Mouse (Mus musculus) limb, embryonic 12.5 days (tissue): Measurements from ENCODE around the gene Rad51d. TPM values are rescaled to one million over a fixed set of nuclear protein-coding genes. Genes with fewer than 3 reads are reported as not detected.

Experiments used
- ATAC-seq: fragments of 200-750 bp; cut with Nextera tagmentation; 2 replicates; pipeline ENCODE4 v1.8.0; 2017; ENCODE audit warnings: low read depth, moderate TSS enrichment; ENCODE audit not compliant: insufficient number of reproducible peaks, insufficient read depth, low FRiP score, low TSS enrichment
- H3K27ac ChIP-seq: fragments of 300-500 bp; sonication (generic); 2 replicates; pipeline ENCODE4 v1.5.1; 2016; ENCODE audit warnings: mild to moderate bottlenecking, moderate library complexity
- H3K27me3 ChIP-seq: fragments of 300-500 bp; sonication (generic); 2 replicates; pipeline ENCODE4 v1.6.1; 2016; ENCODE audit warnings: mild to moderate bottlenecking, moderate library complexity
- H3K36me3 ChIP-seq: fragments of 300-500 bp; sonication (generic); 2 replicates; pipeline ENCODE4 v1.6.1; 2016; ENCODE audit warnings: mild to moderate bottlenecking, moderate library complexity
- H3K4me1 ChIP-seq: fragments of 300-500 bp; sonication (generic); replicated peaks from 2 replicates; pipeline ENCODE4 v1.6.1; 2016
- H3K4me2 ChIP-seq: fragments of 300-500 bp; sonication (generic); 2 replicates; pipeline ENCODE4 v1.6.1; 2016; ENCODE audit warnings: mild to moderate bottlenecking, moderate library complexity
- H3K4me3 ChIP-seq: fragments of 300-500 bp; sonication (generic); replicated peaks from 2 replicates; pipeline ENCODE4 v1.5.1; 2016; ENCODE audit warnings: mild to moderate bottlenecking
- H3K9ac ChIP-seq: fragments of 300-500 bp; sonication (generic); replicated peaks from 2 replicates; pipeline ENCODE4 v1.6.1; 2016; ENCODE audit warnings: mild to moderate bottlenecking, moderate library complexity
- H3K9me3 ChIP-seq: fragments of 300-500 bp; sonication (generic); 2 replicates; pipeline ENCODE4 v1.6.1; 2016; ENCODE audit warnings: mild to moderate bottlenecking, moderate library complexity
- WGBS: fragments of 180-500 bp; shearing (Covaris S2); methylation state at CpG from one replicate; pipeline ENCODE4 v1.1.7; 2016; 5-methylcytosine and 5-hydroxymethylcytosine counted together
- polyA plus RNA-seq: library from polyadenylated mRNA; unstranded; fragments of >200 nt; fragmentation: Nextera tagmentation; extraction: Ambion mirVana; gene quantifications from 2 replicates; pipeline ENCODE4 v1.2.1, GENCODE M21; 2016

The Rad51d gene
- polyA plus RNA-seq, 1 experiment from 2014 or later, result 10.3 TPM

- Histone ChIP-seq H3K4me1 (0 out of 2 replicates have a peak, but pooled peaks cover 3% of the 10 kb centered on the region), H3K4me2 (peak overlapping the region; percentile 43), H3K9me3 (no peaks in the 10 kb centered on the region), H3K9ac (no peak overlapping the region), H3K36me3 (no peaks in the 10 kb centered on the region), H3K27ac (no peak overlapping the region), H3K4me3 (no peak overlapping the region), H3K27me3 (peaks cover 38% of the 10 kb centered on the region)
- ATAC-seq, result 0 out of 2 replicates have a peak, but pooled peaks have one; percentile 29
- 8% methylated on average over 16 of the region's 16 CpGs for WGBS
These were observed 24.4 kb upstream of the Rad51d start for GRCm38 (mm10) chr11:82914711-82915352.

DNA sequence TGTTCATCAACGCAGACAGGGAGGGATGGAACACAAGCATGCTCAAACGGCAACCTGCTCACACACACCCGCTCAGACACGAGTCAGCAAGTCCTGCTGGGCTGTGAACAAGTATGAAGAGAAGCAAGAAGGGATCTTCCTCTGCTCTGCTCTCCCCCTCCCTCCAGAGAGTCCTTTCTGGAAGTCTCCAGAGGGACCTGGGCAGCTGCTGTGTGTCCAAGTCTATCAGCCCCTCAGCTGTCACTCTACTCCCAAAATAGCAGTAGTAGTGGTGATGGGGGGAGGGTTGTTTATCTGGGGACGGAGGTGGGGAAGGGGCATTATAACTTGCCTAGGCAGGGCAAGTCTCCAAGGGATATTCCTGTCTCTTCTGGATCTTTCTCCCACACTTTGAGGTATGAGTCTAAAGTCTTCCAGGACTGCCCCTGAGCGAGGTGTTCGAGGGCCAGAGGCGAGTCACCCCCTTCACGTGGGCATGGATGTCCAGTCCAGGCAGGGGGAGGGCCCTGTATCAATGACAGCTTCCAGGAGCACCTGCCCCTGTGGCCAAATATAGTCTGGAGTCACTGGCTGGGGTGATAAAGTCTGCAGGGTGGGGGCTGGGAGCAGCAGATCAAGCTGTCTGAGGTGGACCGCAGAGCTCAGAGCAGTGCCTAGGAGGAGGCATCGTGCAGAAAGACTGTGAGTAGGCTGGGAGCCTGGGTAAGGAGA, 20.4 kb upstream of the Rad51d start:
- no peak for ATAC-seq
- Histone ChIP-seq H3K27me3 (peaks cover 18% of the 10 kb centered on the region; the same call in 1 of the 2 replicates), H3K9ac (no peak overlapping the region), H3K4me2 (no peak overlapping the region), H3K4me3 (no peak overlapping the region), H3K27ac (no peak overlapping the region), H3K4me1 (peaks cover 16% of the 10 kb centered on the region), H3K9me3 (no peaks in the 10 kb centered on the region), H3K36me3 (peaks cover 9% of the 10 kb centered on the region)
- 78% methylated on average over 11 of the region's 11 CpGs for WGBS

- H3K4me3 ChIP-seq, result no peak within 1 kb of the TSS
- no peak for ATAC-seq
- no peak within 1 kb of the TSS for H3K27ac ChIP-seq
- 91% methylated on average over 4 of the region's 4 CpGs for WGBS
- H3K36me3 ChIP-seq, result peaks cover 15% of the 10 kb centered on the region
- no peak within 1 kb of the TSS for H3K4me2 ChIP-seq
- peaks cover 16% of the 10 kb centered on the region for H3K4me1 ChIP-seq
- peaks cover 18% of the 10 kb centered on the region; the same call in 1 of the 2 replicates for H3K27me3 ChIP-seq
- H3K9me3 ChIP-seq, result no peaks in the 10 kb centered on the region
- H3K9ac ChIP-seq, result no peak within 1 kb of the TSS
These were observed 19.8 kb upstream of the Rad51d start, which contains the start of gene Unc45b for GRCm38 (mm10) chr11:82910250-82910649. TSS of gene Unc45b (plus strand) at chr11:82910550.

GRCm38 (mm10) chr11:82908608-82908989, 18.2 kb upstream of the Rad51d start:
- no peak overlapping the region for H3K27ac ChIP-seq
- H3K4me3 ChIP-seq, result peak overlapping the region; percentile 80
- H3K9me3 ChIP-seq, result no peaks in the 10 kb centered on the region
- no peak for ATAC-seq
- H3K4me2 ChIP-seq, result peak overlapping the region; percentile 86
- WGBS, result 61% methylated on average over 10 of the region's 10 CpGs
- H3K27me3 ChIP-seq, result peaks cover 15% of the 10 kb centered on the region; the same call in 1 of the 2 replicates
- H3K4me1 ChIP-seq, result peaks cover 13% of the 10 kb centered on the region
- H3K9ac ChIP-seq, result peak overlapping the region; percentile 79; the same call in 1 of the 2 replicates
- H3K36me3 ChIP-seq, result peaks cover 31% of the 10 kb centered on the region

DNA sequence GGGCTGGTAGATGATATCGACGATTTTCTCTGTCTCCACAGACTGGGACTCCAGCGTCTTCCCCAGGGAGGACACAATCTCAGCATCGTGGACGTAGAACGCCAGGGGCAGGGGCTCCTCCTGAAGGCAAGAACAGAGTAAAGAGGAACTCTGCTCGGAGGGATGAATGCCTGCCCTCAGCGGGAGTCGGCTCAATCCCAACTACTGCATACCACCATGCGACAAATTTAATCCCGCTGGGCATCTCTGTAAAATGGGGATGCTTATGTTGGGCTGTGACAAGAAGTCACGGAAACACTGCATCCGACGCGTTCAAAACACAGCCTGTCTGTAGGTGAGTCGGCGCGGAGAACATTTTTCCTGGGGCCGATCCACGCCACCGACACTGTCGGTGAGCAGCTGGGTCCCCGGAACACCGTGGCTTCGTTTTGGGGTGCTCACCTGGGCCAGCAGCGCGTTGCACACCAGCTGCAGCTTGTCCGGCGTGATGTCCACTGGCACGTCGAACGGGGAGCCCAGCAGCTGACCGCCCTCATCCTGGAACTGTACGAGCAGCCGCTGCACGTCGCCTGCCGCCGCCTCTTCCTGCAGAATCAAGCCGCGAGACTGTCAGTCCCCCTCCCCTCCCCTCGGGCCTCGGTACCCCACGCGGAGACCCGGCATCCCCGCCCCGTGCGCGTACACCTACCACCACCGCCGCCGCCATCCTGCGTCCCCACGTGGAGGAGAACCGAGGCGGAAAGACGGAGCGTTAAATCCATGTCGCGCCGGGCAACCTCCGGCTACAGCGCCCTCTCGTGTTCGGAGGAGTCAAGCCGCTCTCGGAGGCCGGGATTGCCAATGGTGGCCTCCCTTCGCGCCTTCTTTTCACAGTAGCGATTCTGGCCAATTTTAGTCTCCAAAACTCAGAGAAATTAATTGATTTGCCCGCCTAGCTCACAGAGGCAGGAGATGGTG, 17.5 kb upstream of the Rad51d start, which contains the start of gene Nle1:
TSS of gene Nle1 (minus strand) at position 761 of the 957 bp plus-strand sequence.
- ATAC-seq, result peak; percentile 40; the same call in 1 of the 2 replicates
- peak within 1 kb of the TSS; percentile 86 for H3K4me2 ChIP-seq
- no peak within 1 kb of the TSS for H3K27ac ChIP-seq

DNA sequence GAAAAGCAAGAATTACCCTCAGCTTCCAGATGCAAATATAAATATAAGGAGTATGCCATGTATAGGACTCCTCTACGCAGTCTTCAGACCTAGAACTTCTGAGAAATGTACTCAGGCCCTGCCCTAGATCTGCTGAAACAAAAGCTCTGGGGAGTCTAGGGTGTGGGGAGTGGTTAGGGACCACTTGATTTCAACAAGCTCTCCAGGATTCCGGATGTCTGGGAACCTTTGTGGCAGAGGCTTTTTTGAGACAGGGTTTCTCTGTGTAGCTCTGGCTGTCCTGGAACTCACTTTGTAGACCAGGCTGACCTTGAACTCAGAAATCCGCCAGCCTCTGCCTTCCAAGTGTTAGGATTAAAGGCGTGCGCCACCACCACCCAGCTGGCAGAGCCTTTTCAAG, 15.4 kb upstream of the Rad51d start:
- H3K27me3 ChIP-seq, result 0 out of 2 replicates have a peak, but pooled peaks cover 9% of the 10 kb centered on the region
- peaks cover 59% of the 10 kb centered on the region for H3K36me3 ChIP-seq
- no peaks in the 10 kb centered on the region for H3K9me3 ChIP-seq
- H3K9ac ChIP-seq, result no peak overlapping the region
- peaks cover 13% of the 10 kb centered on the region for H3K4me1 ChIP-seq
- no peak overlapping the region for H3K4me3 ChIP-seq
- ATAC-seq, result no peak
- H3K27ac ChIP-seq, result no peak overlapping the region
- 88% methylated on average over 5 of the region's 5 CpGs for WGBS
- no peak overlapping the region for H3K4me2 ChIP-seq

More for the DNA sequence above, 17.5 kb upstream of the Rad51d start, which contains the start of gene Nle1:
- no peaks in the 10 kb centered on the region for H3K9me3 ChIP-seq
- H3K9ac ChIP-seq, result peak within 1 kb of the TSS; percentile 79
- H3K27me3 ChIP-seq, result peaks cover 9% of the 10 kb centered on the region; the same call in 1 of the 2 replicates
- WGBS, result 2% methylated on average over 69 of the region's 73 CpGs
- H3K36me3 ChIP-seq, result peaks cover 38% of the 10 kb centered on the region
- peaks cover 13% of the 10 kb centered on the region for H3K4me1 ChIP-seq
- peak within 1 kb of the TSS; percentile 80 for H3K4me3 ChIP-seq

DNA sequence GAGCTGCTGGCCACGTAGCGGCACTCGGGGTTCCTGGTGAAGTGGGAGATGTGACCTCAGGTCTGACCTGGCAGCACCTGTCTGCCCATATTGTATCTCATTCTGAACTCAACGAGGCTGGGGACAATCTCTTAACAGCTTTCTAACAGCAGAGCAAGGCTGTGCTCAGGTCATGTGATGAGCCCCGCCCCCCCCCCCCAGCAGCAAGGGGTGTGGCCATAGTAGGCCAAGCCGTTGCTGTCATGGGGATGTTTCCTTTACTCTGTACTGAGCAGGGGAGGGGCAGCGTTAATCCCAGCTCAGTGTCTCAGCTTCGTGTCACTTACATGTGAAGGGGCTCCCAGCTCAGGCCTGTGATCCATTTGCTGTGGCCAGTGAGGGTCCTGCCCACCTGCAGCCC, 14.5 kb upstream of the Rad51d start:
- H3K4me2 ChIP-seq, result no peak overlapping the region
- WGBS, result 65% methylated on average over 8 of the region's 8 CpGs
- no peak overlapping the region for H3K4me3 ChIP-seq
- H3K4me1 ChIP-seq, result peaks cover 13% of the 10 kb centered on the region
- H3K27ac ChIP-seq, result no peak overlapping the region
- no peaks in the 10 kb centered on the region for H3K9me3 ChIP-seq
- H3K27me3 ChIP-seq, result 0 out of 2 replicates have a peak, but pooled peaks cover 1% of the 10 kb centered on the region
- ATAC-seq, result no peak
- H3K9ac ChIP-seq, result no peak overlapping the region
- H3K36me3 ChIP-seq, result peaks cover 68% of the 10 kb centered on the region

GRCm38 (mm10) chr11:82901606-82902310, 11.3 kb upstream of the Rad51d start:
- Histone ChIP-seq H3K4me1 (0 out of 2 replicates have a peak, but pooled peaks cover 2% of the 10 kb centered on the region), H3K36me3 (peaks cover 87% of the 10 kb centered on the region), H3K27ac (no peak overlapping the region), H3K27me3 (no peaks in the 10 kb centered on the region), H3K9ac (no peak overlapping the region), H3K4me2 (no peak overlapping the region), H3K4me3 (no peak overlapping the region), H3K9me3 (no peaks in the 10 kb centered on the region)
- ATAC-seq, result no peak
- WGBS, result 85% methylated on average over 20 of the region's 20 CpGs

DNA sequence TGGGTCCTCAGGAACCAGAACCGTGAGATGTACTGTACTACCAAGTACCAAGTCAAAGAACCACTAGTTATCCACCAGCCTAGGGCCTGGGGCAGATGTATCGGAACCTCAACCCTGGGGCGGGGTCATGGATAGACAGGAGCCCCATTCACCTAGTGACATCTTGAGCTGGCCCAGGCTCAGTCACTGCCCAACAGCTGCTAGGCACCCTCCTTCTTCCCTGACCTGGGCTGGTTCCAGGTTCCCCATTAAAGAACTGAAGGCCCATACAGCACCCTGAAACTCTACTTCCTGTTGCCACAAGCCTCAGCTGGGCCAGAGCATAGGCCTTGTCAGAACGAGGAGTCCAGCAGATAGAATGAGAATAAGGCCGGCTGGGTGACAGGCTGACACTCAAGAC, 9.3 kb upstream of the Rad51d start:
- 94% methylated on average over 5 of the region's 5 CpGs for WGBS
- no peaks in the 10 kb centered on the region for H3K27me3 ChIP-seq
- H3K36me3 ChIP-seq, result peaks cover 67% of the 10 kb centered on the region
- H3K4me3 ChIP-seq, result no peak overlapping the region
- no peak overlapping the region for H3K27ac ChIP-seq
- H3K4me1 ChIP-seq, result no peaks in the 10 kb centered on the region
- no peaks in the 10 kb centered on the region for H3K9me3 ChIP-seq
- no peak overlapping the region for H3K4me2 ChIP-seq
- ATAC-seq, result no peak
- no peak overlapping the region for H3K9ac ChIP-seq

- Histone ChIP-seq H3K27me3 (no peaks in the 10 kb centered on the region), H3K36me3 (peaks cover 45% of the 10 kb centered on the region), H3K4me2 (no peak overlapping the region), H3K4me3 (no peak overlapping the region), H3K27ac (no peak overlapping the region), H3K4me1 (no peaks in the 10 kb centered on the region), H3K9me3 (no peaks in the 10 kb centered on the region), H3K9ac (no peak overlapping the region)
- no peak for ATAC-seq
- 88% methylated on average over 10 of the region's 10 CpGs for WGBS
These were observed 7.1 kb upstream of the Rad51d start for GRCm38 (mm10) chr11:82897478-82897877.
